Mouse (Mus musculus): ENCODE results near the gene Trmt13. TPM values are rescaled to one million over a fixed set of nuclear protein-coding genes. Genes with fewer than 3 reads are reported as not detected.

Trmt13 gene
- polyA plus RNA-seq, 1 experiment from 2014 or later = 31.1 TPM

GRCm38 (mm10) chr3:116536428-116537199 lies 77.8 kb downstream of the Trmt13 start:
- Histone ChIP-seq H3K9me3 (replicated peaks) (no peaks in the 10 kb centered on the region), H3K4me3 (replicated peaks) (no peak overlapping the region), H3K9ac (no peak overlapping the region), H3K4me1 (no peaks in the 10 kb centered on the region), H3K36me3 (peaks cover 45% of the 10 kb centered on the region), H3K27ac (replicated peaks) (no peak overlapping the region), H3K27me3 (no peaks in the 10 kb centered on the region), H3K4me2 (replicated peaks) (no peak overlapping the region)
- no peak for ATAC-seq (ENCODE audit: insufficient number of reproducible peaks, low FRiP score, low TSS enrichment, low read depth)
- 62% methylated on average over 16 of the region's 16 CpGs for WGBS

Other genes with a start within 250 kb of the Trmt13 start
- gene Cdc14a, start 190.6 kb downstream of the Trmt13 start, polyA plus RNA-seq (2015; fragmentation: Nextera tagmentation; extraction: Ambion mirVana) = 7.6 and 8.8 TPM in 2 replicates
- 67.6 and 68.6 TPM in 2 replicates for gene Rtca, start 106.4 kb downstream of the Trmt13 start, polyA plus RNA-seq (2015; fragmentation: Nextera tagmentation; extraction: Ambion mirVana)
- gene Dbt, start 101.5 kb downstream of the Trmt13 start, polyA plus RNA-seq (2015; fragmentation: Nextera tagmentation; extraction: Ambion mirVana) = 15.1 and 15.9 TPM in 2 replicates
- 1.3 and 1.6 TPM in 2 replicates for gene Lrrc39, start 51.6 kb downstream of the Trmt13 start, polyA plus RNA-seq (2015; fragmentation: Nextera tagmentation; extraction: Ambion mirVana)
- gene Sass6, start 19.6 kb downstream of the Trmt13 start, polyA plus RNA-seq (2015; fragmentation: Nextera tagmentation; extraction: Ambion mirVana) = 15.4 and 20.1 TPM in 2 replicates
- gene Mfsd14a, start 48.1 kb upstream of the Trmt13 start, polyA plus RNA-seq (2015; fragmentation: Nextera tagmentation; extraction: Ambion mirVana) = 78.3 and 79.9 TPM in 2 replicates
- not detected in 2 replicates for gene Gm43191, start 66.7 kb upstream of the Trmt13 start, polyA plus RNA-seq (2015; fragmentation: Nextera tagmentation; extraction: Ambion mirVana)
- 11.0 and 12.1 TPM in 2 replicates for gene Slc35a3, start 98.2 kb upstream of the Trmt13 start, polyA plus RNA-seq (2015; fragmentation: Nextera tagmentation; extraction: Ambion mirVana)
- 23.3 and 23.5 TPM in 2 replicates for gene Agl, start 193.6 kb upstream of the Trmt13 start, polyA plus RNA-seq (2015; fragmentation: Nextera tagmentation; extraction: Ambion mirVana)
- gene Frrs1, start 244.9 kb upstream of the Trmt13 start, polyA plus RNA-seq (2015; fragmentation: Nextera tagmentation; extraction: Ambion mirVana) = 16.9 and 18.9 TPM in 2 replicates